Mouse (Mus musculus): Measurements from ENCODE around the gene Slc2a9. TPM values are rescaled to one million over a fixed set of nuclear protein-coding genes. Genes with fewer than 3 reads are reported as not detected.
A peak's percentile ranks its signal among the peaks of the same experiment; 100 is the strongest.

Gene Slc2a9
- polyA plus RNA-seq, 1 experiment from 2014 or later: 0.15 TPM

DNA sequence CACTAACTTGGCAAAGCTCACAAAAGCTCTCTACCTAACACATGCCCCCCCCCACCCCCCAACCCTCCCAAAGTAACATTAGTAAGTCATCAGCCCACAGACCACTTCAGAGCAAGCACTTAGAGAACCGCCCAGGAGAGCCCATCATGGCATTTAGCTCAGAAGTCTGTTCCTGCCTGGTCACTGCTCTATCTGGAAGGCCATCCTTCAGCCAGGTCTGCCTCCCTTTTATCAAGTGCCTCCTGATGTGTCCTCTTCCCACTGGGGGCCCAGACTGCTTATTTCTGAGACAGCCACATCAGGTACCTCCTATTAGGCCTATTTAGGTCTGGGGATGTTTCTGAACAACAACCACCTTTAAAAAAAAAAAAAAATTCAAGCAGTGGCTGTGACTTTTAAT is 38.0 kb upstream of the Slc2a9 start:
- Histone ChIP-seq H3K9ac (ENCODE audit: low read depth, low read length) (no peak overlapping the region), H3K36me3 (ENCODE audit: control insufficient read depth, insufficient read depth, low read length) (peaks cover 28% of the 10 kb centered on the region), H3K27me3 (ENCODE audit: control insufficient read depth, insufficient read depth, low read length) (no peaks in the 10 kb centered on the region), H3K4me2 (replicated peaks; ENCODE audit: low read depth, low read length) (no peak overlapping the region), H3K4me1 (replicated peaks; ENCODE audit: control insufficient read depth, insufficient read depth, low read length) (no peaks in the 10 kb centered on the region), H3K9me3 (ENCODE audit: control insufficient read depth, low read length) (no peaks in the 10 kb centered on the region), H3K4me3 (ENCODE audit: low read depth, low read length) (no peak overlapping the region), H3K27ac (ENCODE audit: low read depth, low read length) (no peak overlapping the region)
- 100% methylated on average over 1 of the region's 1 CpGs for WGBS
- ATAC-seq (ENCODE audit: low FRiP score) (no peak), DNase-seq (ENCODE audit: low spot score) (no peak)

DNA sequence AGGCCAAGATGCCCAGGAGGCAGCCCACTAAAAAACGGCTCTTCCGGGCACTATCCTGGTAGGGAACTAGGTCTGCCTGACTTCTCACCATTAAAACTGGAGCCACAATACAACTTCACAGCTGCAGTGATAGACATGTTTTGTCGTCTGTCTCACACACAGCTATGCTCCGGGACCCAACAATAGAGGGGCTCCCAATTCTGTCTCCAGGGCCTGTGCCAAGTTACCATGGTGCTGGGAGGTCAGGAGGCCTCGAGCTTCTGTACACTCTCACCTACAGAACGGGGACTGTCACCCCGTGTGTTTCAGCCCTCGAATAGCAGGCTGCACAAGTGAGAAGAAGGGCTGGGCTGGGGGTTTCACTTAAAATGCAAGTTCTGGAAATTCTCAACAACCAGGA is 35.6 kb upstream of the Slc2a9 start:
- Histone ChIP-seq H3K36me3 (ENCODE audit: control insufficient read depth, insufficient read depth, low read length) (peaks cover 42% of the 10 kb centered on the region), H3K27ac (ENCODE audit: low read depth, low read length) (no peak overlapping the region), H3K4me3 (ENCODE audit: low read depth, low read length) (no peak overlapping the region), H3K4me2 (replicated peaks; ENCODE audit: low read depth, low read length) (no peak overlapping the region), H3K9ac (ENCODE audit: low read depth, low read length) (no peak overlapping the region), H3K27me3 (ENCODE audit: control insufficient read depth, insufficient read depth, low read length) (no peaks in the 10 kb centered on the region), H3K9me3 (ENCODE audit: control insufficient read depth, low read length) (no peaks in the 10 kb centered on the region), H3K4me1 (replicated peaks; ENCODE audit: control insufficient read depth, insufficient read depth, low read length) (no peaks in the 10 kb centered on the region)
- no peak for DNase-seq (ENCODE audit: low spot score)
- 91% methylated on average over 8 of the region's 8 CpGs for WGBS
- no peak for ATAC-seq (ENCODE audit: low FRiP score)

DNA sequence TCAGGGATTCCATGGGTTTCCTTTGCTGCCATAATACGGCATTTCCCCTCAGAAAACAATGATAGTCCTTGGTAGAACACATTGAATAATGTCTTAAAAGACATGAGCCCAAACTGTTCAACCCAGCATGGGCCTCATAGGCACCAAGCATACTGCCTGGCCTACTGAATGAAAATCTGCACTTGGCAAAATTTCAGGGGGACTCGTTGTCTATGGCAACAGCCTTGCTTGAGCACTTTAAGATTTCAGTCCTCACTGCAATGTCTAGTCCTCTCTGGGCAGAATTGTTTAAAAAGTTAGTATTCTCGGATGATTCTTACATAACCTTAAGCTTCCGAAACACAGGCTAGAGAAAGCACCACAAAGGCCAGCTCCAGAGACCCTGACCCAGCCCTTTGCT is 34.9 kb upstream of the Slc2a9 start:
- ATAC-seq (ENCODE audit: low FRiP score): no peak
- 90% methylated on average over 4 of the region's 4 CpGs for WGBS
- Histone ChIP-seq H3K4me3 (ENCODE audit: low read depth, low read length) (no peak overlapping the region), H3K27ac (ENCODE audit: low read depth, low read length) (no peak overlapping the region), H3K27me3 (ENCODE audit: control insufficient read depth, insufficient read depth, low read length) (no peaks in the 10 kb centered on the region), H3K9ac (ENCODE audit: low read depth, low read length) (no peak overlapping the region), H3K36me3 (ENCODE audit: control insufficient read depth, insufficient read depth, low read length) (peaks cover 43% of the 10 kb centered on the region), H3K4me1 (replicated peaks; ENCODE audit: control insufficient read depth, insufficient read depth, low read length) (no peaks in the 10 kb centered on the region), H3K9me3 (ENCODE audit: control insufficient read depth, low read length) (no peaks in the 10 kb centered on the region), H3K4me2 (replicated peaks; ENCODE audit: low read depth, low read length) (no peak overlapping the region)
- no peak for DNase-seq (ENCODE audit: low spot score)

DNA sequence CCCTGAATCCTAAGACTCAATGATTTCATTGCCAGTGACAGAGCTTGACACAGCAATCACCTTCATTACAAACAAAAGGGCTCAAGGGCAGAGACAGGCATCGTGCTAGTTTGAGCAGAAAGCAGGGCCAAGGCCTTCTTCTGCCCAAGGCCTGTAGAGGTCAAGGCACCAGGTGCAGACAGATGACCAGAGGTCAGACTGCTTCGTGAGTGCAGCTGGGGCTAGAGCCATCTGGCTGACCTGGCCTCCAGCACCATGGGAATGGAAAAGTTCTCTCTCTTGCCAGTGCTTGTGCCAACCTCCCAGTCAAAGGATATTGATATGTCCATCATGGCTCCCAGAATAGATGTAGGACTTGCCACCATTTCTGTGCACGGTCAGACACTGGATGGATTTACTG is 33.9 kb upstream of the Slc2a9 start:
- Histone ChIP-seq H3K27me3 (ENCODE audit: control insufficient read depth, insufficient read depth, low read length) (no peaks in the 10 kb centered on the region), H3K9me3 (ENCODE audit: control insufficient read depth, low read length) (no peaks in the 10 kb centered on the region), H3K4me2 (replicated peaks; ENCODE audit: low read depth, low read length) (no peak overlapping the region), H3K27ac (ENCODE audit: low read depth, low read length) (no peak overlapping the region), H3K4me1 (replicated peaks; ENCODE audit: control insufficient read depth, insufficient read depth, low read length) (no peaks in the 10 kb centered on the region), H3K4me3 (ENCODE audit: low read depth, low read length) (no peak overlapping the region), H3K36me3 (ENCODE audit: control insufficient read depth, insufficient read depth, low read length) (peaks cover 40% of the 10 kb centered on the region), H3K9ac (ENCODE audit: low read depth, low read length) (no peak overlapping the region)
- ATAC-seq (ENCODE audit: low FRiP score): no peak
- DNase-seq (ENCODE audit: low spot score): no peak
- WGBS: 78% methylated on average over 3 of the region's 3 CpGs

DNA sequence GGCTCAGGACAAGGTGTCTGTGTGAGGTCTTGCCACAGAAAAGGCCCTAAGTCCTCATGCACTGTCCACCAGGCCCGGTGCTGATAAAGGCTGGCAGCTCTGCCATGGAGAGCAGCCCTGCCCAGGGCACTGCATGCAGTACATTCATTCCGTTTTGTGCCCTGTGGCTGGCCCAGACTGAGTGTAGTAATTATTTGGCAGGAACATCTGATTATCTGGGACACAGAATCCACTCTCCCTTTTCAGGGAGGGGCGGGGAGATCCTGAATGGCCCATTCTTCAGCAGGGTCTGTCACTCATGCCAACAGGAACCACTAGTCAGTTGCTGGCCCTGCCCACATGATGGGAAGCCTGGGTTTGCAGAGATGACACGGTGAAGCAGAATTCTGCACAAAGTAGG is 29.1 kb upstream of the Slc2a9 start:
- Histone ChIP-seq H3K4me2 (replicated peaks; ENCODE audit: low read depth, low read length) (no peak overlapping the region), H3K4me3 (ENCODE audit: low read depth, low read length) (no peak overlapping the region), H3K4me1 (replicated peaks; ENCODE audit: control insufficient read depth, insufficient read depth, low read length) (no peaks in the 10 kb centered on the region), H3K9me3 (ENCODE audit: control insufficient read depth, low read length) (no peaks in the 10 kb centered on the region), H3K27me3 (ENCODE audit: control insufficient read depth, insufficient read depth, low read length) (no peaks in the 10 kb centered on the region), H3K36me3 (ENCODE audit: control insufficient read depth, insufficient read depth, low read length) (peaks cover 34% of the 10 kb centered on the region), H3K27ac (ENCODE audit: low read depth, low read length) (no peak overlapping the region), H3K9ac (ENCODE audit: low read depth, low read length) (no peak overlapping the region)
- 92% methylated on average over 4 of the region's 4 CpGs for WGBS
- ATAC-seq (ENCODE audit: low FRiP score) (no peak), DNase-seq (ENCODE audit: low spot score) (no peak)

DNA sequence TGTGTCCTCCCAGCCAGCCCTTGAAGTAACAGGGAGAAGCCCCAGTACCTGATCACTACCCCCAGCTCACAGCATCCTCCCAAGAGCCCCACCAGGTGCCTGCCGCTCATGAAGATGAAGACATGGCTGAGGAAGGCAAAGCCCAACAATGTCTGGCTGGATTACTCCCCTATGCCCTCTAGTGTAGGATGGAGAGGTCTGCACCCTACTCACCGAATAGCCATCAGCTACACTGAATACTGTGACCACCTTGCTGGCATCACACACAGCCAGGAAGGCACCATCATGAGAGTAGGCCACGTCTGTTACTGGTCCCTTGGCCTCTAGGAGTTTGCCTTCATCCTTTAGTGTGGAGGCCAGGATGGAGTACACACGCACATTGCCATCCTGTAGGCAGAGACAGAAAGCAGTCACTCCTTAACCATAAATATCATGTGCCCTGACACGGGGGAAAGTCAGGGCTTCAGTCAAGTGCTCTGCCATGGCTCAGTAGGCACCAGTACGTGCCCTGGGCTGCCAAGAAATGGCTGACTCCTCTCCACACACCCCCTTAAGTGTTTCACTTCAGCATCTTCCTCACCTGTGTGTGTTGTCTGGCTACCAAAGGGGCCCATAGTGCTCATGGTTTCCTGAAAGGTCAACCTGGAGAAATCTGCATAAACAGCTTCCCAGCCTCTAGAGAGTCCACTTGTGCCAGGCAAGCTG is 26.9 kb upstream of the Slc2a9 start:
- H3K27me3 ChIP-seq (ENCODE audit: control insufficient read depth, insufficient read depth, low read length): no peaks in the 10 kb centered on the region
- H3K4me2 ChIP-seq (replicated peaks; ENCODE audit: low read depth, low read length): no peak overlapping the region
- H3K36me3 ChIP-seq (ENCODE audit: control insufficient read depth, insufficient read depth, low read length): peaks cover 17% of the 10 kb centered on the region
- H3K4me3 ChIP-seq (ENCODE audit: low read depth, low read length): no peak overlapping the region
- H3K27ac ChIP-seq (ENCODE audit: low read depth, low read length): no peak overlapping the region
- ATAC-seq (ENCODE audit: low FRiP score): no peak
- H3K9me3 ChIP-seq (ENCODE audit: control insufficient read depth, low read length): no peaks in the 10 kb centered on the region
- no peak overlapping the region for H3K9ac ChIP-seq (ENCODE audit: low read depth, low read length)
- DNase-seq (ENCODE audit: low spot score): peak; percentile 39
- H3K4me1 ChIP-seq (replicated peaks; ENCODE audit: control insufficient read depth, insufficient read depth, low read length): no peaks in the 10 kb centered on the region
- WGBS: 83% methylated on average over 6 of the region's 6 CpGs

DNA sequence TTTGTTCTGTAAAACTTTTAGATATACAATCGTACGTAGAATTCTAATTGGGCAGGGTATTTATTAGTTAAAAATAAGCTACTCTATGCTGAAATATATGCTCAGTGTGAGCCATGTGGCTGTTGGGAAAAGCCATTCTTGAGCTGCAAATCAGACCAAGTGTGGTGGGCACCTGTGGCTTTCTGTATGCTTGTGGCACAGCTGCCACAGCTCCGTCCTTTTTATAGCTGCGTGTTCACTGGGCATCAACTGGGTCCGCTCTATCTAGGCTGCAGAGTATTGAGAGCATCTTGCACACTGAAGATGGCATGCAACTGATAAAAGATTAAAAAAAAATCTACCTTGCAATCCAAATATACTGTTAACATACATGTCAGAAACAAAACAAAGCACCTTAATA is 20.0 kb upstream of the Slc2a9 start:
- ATAC-seq (ENCODE audit: low FRiP score): no peak
- H3K4me3 ChIP-seq (ENCODE audit: low read depth, low read length): no peak overlapping the region
- H3K36me3 ChIP-seq (ENCODE audit: control insufficient read depth, insufficient read depth, low read length): no peaks in the 10 kb centered on the region; the same call in 1 of the 2 replicates
- H3K27ac ChIP-seq (ENCODE audit: low read depth, low read length): no peak overlapping the region
- 98% methylated on average over 5 of the region's 5 CpGs for WGBS
- H3K27me3 ChIP-seq (ENCODE audit: control insufficient read depth, insufficient read depth, low read length): no peaks in the 10 kb centered on the region
- H3K9me3 ChIP-seq (ENCODE audit: control insufficient read depth, low read length): no peaks in the 10 kb centered on the region
- no peak for DNase-seq (ENCODE audit: low spot score)
- H3K4me2 ChIP-seq (replicated peaks; ENCODE audit: low read depth, low read length): no peak overlapping the region
- no peak overlapping the region for H3K9ac ChIP-seq (ENCODE audit: low read depth, low read length)
- H3K4me1 ChIP-seq (replicated peaks; ENCODE audit: control insufficient read depth, insufficient read depth, low read length): no peaks in the 10 kb centered on the region

DNA sequence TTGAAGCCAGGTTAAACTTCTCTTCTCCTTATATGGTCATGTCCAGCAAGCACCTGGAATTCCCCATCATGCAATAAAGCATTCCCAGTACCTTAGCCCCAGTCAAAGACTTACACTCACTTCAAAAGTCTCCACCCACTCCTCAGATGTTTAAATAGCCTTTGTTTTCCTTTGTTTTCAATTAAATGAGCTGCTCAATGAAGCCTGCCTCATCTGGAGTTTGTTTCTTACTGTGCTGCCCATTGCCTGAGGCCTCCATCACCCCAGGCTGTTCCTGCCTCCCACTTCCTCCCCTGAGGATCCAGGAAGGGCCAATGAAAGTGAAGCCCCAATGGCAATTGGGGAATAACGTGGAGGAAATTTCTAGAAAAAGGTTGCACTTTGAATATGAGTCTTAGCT is 17.9 kb upstream of the Slc2a9 start:
- 67% methylated on average over 1 of the region's 1 CpGs for WGBS

DNA sequence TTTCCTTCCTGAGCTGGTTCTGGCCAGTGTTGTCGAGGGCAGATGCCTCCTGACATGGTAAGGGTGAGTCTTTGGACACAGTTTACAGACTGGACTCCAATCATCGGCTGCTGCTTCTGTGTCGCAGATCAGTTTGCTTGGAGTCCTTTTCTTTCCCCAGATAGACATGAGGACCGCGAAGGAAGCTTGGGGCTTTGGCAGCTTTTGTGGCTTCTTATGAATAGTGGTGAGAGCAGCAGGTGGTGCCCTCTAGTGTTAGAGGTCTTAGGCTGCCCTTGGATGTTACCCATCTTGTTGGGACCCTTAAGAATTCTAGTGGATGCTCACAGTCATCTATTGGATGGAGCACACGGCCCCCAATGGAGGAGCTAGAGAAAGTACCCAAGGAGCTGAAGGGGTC is 13.3 kb upstream of the Slc2a9 start:
- H3K4me1 ChIP-seq (replicated peaks; ENCODE audit: control insufficient read depth, insufficient read depth, low read length): no peaks in the 10 kb centered on the region
- no peak for ATAC-seq (ENCODE audit: low FRiP score)
- WGBS: 65% methylated on average over 6 of the region's 6 CpGs
- H3K9me3 ChIP-seq (ENCODE audit: control insufficient read depth, low read length): no peaks in the 10 kb centered on the region
- no peak overlapping the region for H3K27ac ChIP-seq (ENCODE audit: low read depth, low read length)
- H3K36me3 ChIP-seq (ENCODE audit: control insufficient read depth, insufficient read depth, low read length): no peaks in the 10 kb centered on the region
- no peak overlapping the region for H3K4me3 ChIP-seq (ENCODE audit: low read depth, low read length)
- DNase-seq (ENCODE audit: low spot score): peak; percentile 41
- H3K9ac ChIP-seq (ENCODE audit: low read depth, low read length): no peak overlapping the region
- H3K27me3 ChIP-seq (ENCODE audit: control insufficient read depth, insufficient read depth, low read length): no peaks in the 10 kb centered on the region
- no peak overlapping the region for H3K4me2 ChIP-seq (replicated peaks; ENCODE audit: low read depth, low read length)

More for the DNA sequence above, 17.9 kb upstream of the Slc2a9 start:
- Histone ChIP-seq H3K27ac (ENCODE audit: low read depth, low read length) (no peak overlapping the region), H3K36me3 (ENCODE audit: control insufficient read depth, insufficient read depth, low read length) (no peaks in the 10 kb centered on the region), H3K9me3 (ENCODE audit: control insufficient read depth, low read length) (no peaks in the 10 kb centered on the region), H3K9ac (ENCODE audit: low read depth, low read length) (no peak overlapping the region), H3K4me1 (replicated peaks; ENCODE audit: control insufficient read depth, insufficient read depth, low read length) (no peaks in the 10 kb centered on the region), H3K27me3 (ENCODE audit: control insufficient read depth, insufficient read depth, low read length) (no peaks in the 10 kb centered on the region), H3K4me3 (ENCODE audit: low read depth, low read length) (no peak overlapping the region), H3K4me2 (replicated peaks; ENCODE audit: low read depth, low read length) (no peak overlapping the region)
- DNase-seq (ENCODE audit: low spot score): no peak
- ATAC-seq (ENCODE audit: low FRiP score): no peak

Measured in hindbrain, embryonic 11.5 days (tissue).